ENCODE assay signal across 12 mouse cellular contexts in genomic region chr2:73056090-73056956, GRCm38 (mm10).
DNase-seq lines count a peak whose midpoint lies in the region; ATAC-seq and TF ChIP-seq lines count a peak whose summit lies in the region.
"Had no signal": no experiment of that assay in that cellular context is flagged by ENCODE, and none has a peak within 500 bp of the region (broad histone marks: within the 10 kb centered on the region; RNA-seq: fewer than 3 reads in every experiment).

No protein-coding gene starts in this region.

- no peak for TF ChIP-seq POLR2A in lung, adult 2 months (IDR thresholded peaks at IDR 0.05; ENCODE audit: borderline replicate concordance, extremely low read depth, low read depth, low read length)

- H3K4me2 ChIP-seq in lung, embryonic 16.5 days (ENCODE audit: low read depth, low read length), result peak overlapping the region; percentile 23
- H3K4me2 ChIP-seq in stomach, embryonic 16.5 days (ENCODE audit: low read depth, low read length), result peak overlapping the region; percentile 36; the same call in 1 of the 2 replicates
- H3K4me2 ChIP-seq: heart, embryonic 13.5 days; midbrain, embryonic 13.5 days had no signal

- ATAC-seq in inflammation-experienced regulatory T-cells, adult 6 months, result peak; percentile 10
- ATAC-seq in lung, embryonic 16.5 days (ENCODE audit: low read depth), result peak; percentile 74; the same call in 1 of the 2 replicates
- peak; percentile 81 for ATAC-seq in stomach, embryonic 16.5 days (ENCODE audit: insufficient read depth, low FRiP score)
- ATAC-seq: activated CD4-positive, CD25-positive, alpha-beta regulatory T cell, adult 4 months; midbrain, embryonic 13.5 days had no signal

- no peak overlapping the region for H3K9ac ChIP-seq in lung, embryonic 16.5 days (ENCODE audit: low read length)
- H3K9ac ChIP-seq in stomach, embryonic 16.5 days (ENCODE audit: low read length), result no peak overlapping the region
- H3K9ac ChIP-seq: heart, embryonic 13.5 days; midbrain, embryonic 13.5 days had no signal

- peak overlapping the region; percentile 67 for H3K27ac ChIP-seq in lung, embryonic 16.5 days (ENCODE audit: low read length)
- H3K27ac ChIP-seq in stomach, embryonic 16.5 days (ENCODE audit: low read length), result peak overlapping the region; percentile 79
- H3K27ac ChIP-seq: heart, embryonic 13.5 days; midbrain, embryonic 13.5 days had no signal

- no peaks in the 10 kb centered on the region for H3K36me3 ChIP-seq in lung, embryonic 16.5 days (ENCODE audit: control insufficient read depth, insufficient read depth, low read length)
- H3K36me3 ChIP-seq in stomach, embryonic 16.5 days (ENCODE audit: control insufficient read depth, insufficient read depth, low read length), result no peaks in the 10 kb centered on the region
- H3K36me3 ChIP-seq: heart, embryonic 13.5 days; midbrain, embryonic 13.5 days had no signal

- no peak for TF ChIP-seq CTCF in lung, adult 2 months (IDR thresholded peaks at IDR 0.05; ENCODE audit: insufficient read depth, low read length)

- WGBS in lung, adult 2 months, result 55% methylated on average over 17 of the region's 17 CpGs
- 50% methylated on average over 17 of the region's 17 CpGs for WGBS in lung, embryonic 16.5 days
- WGBS in stomach, embryonic 16.5 days, result 61% methylated on average over 17 of the region's 17 CpGs

- H3K4me1 ChIP-seq in lung, adult 2 months (ENCODE audit: control insufficient read depth, insufficient read depth, low read length), result peaks cover 4% of the 10 kb centered on the region; the same call in 1 of the 2 replicates
- peaks cover 3% of the 10 kb centered on the region; the same call in 1 of the 2 replicates for H3K4me1 ChIP-seq in lung, embryonic 16.5 days (replicated peaks; ENCODE audit: control insufficient read depth, insufficient read depth, low read length)
- H3K4me1 ChIP-seq in stomach, embryonic 16.5 days (ENCODE audit: control insufficient read depth, insufficient read depth, low read length), result 0 out of 2 replicates have a peak, but pooled peaks cover 4% of the 10 kb centered on the region
- H3K4me1 ChIP-seq: midbrain, embryonic 13.5 days had no signal

- H3K27me3 ChIP-seq in lung, embryonic 16.5 days (ENCODE audit: control insufficient read depth, insufficient read depth, low read depth, low read length), result no peaks in the 10 kb centered on the region
- no peaks in the 10 kb centered on the region for H3K27me3 ChIP-seq in stomach, embryonic 16.5 days (ENCODE audit: control insufficient read depth, insufficient read depth, low read length)
- H3K27me3 ChIP-seq: heart, embryonic 13.5 days; midbrain, embryonic 13.5 days had no signal

- peak overlapping the region; percentile 35 for H3K4me3 ChIP-seq in lung, adult 2 months (replicated peaks; ENCODE audit: extremely low read depth, low read depth, low read length)
- no peak overlapping the region for H3K4me3 ChIP-seq in lung, embryonic 16.5 days (ENCODE audit: low read length)
- no peak overlapping the region for H3K4me3 ChIP-seq in stomach, embryonic 16.5 days (replicated peaks; ENCODE audit: low read length)
- H3K4me3 ChIP-seq: heart, embryonic 13.5 days; midbrain, embryonic 13.5 days had no signal

- H3K9me3 ChIP-seq in lung, embryonic 16.5 days (ENCODE audit: control insufficient read depth, low read length), result peaks cover 2% of the 10 kb centered on the region; the same call in 1 of the 2 replicates
- H3K9me3 ChIP-seq in stomach, embryonic 16.5 days (replicated peaks; ENCODE audit: control insufficient read depth, low read length), result no peaks in the 10 kb centered on the region; the same call in 1 of the 2 replicates
- H3K9me3 ChIP-seq: heart, embryonic 13.5 days had no signal

- peak; percentile 45 for DNase-seq in lung, adult 2 months
- DNase-seq in lung, postnatal 10 days, result no peak
- DNase-seq in layer of hippocampus, adult 18-20 months (ENCODE audit: low spot score in 2 of 2), result no peak
- no peak for DNase-seq in layer of hippocampus, adult 8-10 months (ENCODE audit: low spot score in 2 of 2)
- DNase-seq in left cerebral cortex, adult 18-20 months (ENCODE audit: low spot score in 2 of 2), result no peak
- DNase-seq: kidney, adult 2 months had no signal

Comparison
In these comparisons a context has a peak if more than half of its experiments do, and no peak if none do; other contexts are left out.
1. ATAC-seq: peak in every context shown above with its lines; median percentile 81 in stomach, embryonic 16.5 days; 74 in lung, embryonic 16.5 days; 10 in inflammation-experienced regulatory T-cells, adult 6 months.